Mouse (Mus musculus) kidney, postnatal 0 days (tissue): Measurements from ENCODE around the gene Adamts8. TPM values are rescaled to one million over a fixed set of nuclear protein-coding genes. Genes with fewer than 3 reads are reported as not detected.

ENCODE experiments used
- ATAC-seq: fragments of 200-750 bp; cut with Nextera tagmentation; replicated peaks from 2 replicates; pipeline ENCODE4 v1.8.0; 2017; ENCODE audit warnings: low read depth, moderate number of reproducible peaks, moderate TSS enrichment, moderate library complexity; ENCODE audit not compliant: low FRiP score
- DNase-seq: peaks from one replicate; pipeline ENCODE4 v3.0.0-alpha.2; 2016; ENCODE audit warnings: low spot score
- H3K27ac ChIP-seq: fragments of 300-500 bp; sonication (generic); 2 replicates; pipeline ENCODE4 v1.5.1; 2014; ENCODE audit warnings: mild to moderate bottlenecking
- H3K27me3 ChIP-seq: fragments of 300-500 bp; sonication (generic); 2 replicates; pipeline ENCODE4 v1.6.1; 2014; ENCODE audit warnings: low read length, mixed read lengths; ENCODE audit not compliant: insufficient read depth
- H3K36me3 ChIP-seq: fragments of 300-500 bp; sonication (generic); 2 replicates; pipeline ENCODE4 v1.6.1; 2014; ENCODE audit warnings: low read length, mixed read lengths; ENCODE audit not compliant: insufficient read depth
- H3K4me1 ChIP-seq: fragments of 300-500 bp; sonication (generic); replicated peaks from 2 replicates; pipeline ENCODE4 v1.6.1; 2014; ENCODE audit warnings: antibody characterized with exemption, low read length, mixed read lengths; ENCODE audit not compliant: insufficient read depth
- H3K4me2 ChIP-seq: fragments of 300-500 bp; sonication (generic); 2 replicates; pipeline ENCODE4 v1.6.1; 2014; ENCODE audit warnings: mild to moderate bottlenecking, low read length, moderate library complexity, mixed read lengths
- H3K4me3 ChIP-seq: fragments of 300-500 bp; sonication (generic); replicated peaks from 2 replicates; pipeline ENCODE4 v1.5.1; 2014; ENCODE audit warnings: low read depth, low read length
- H3K9ac ChIP-seq: fragments of 300-500 bp; sonication (generic); 2 replicates; pipeline ENCODE4 v1.6.1; 2014; ENCODE audit warnings: low read depth, low read length
- H3K9me3 ChIP-seq: fragments of 300-500 bp; sonication (generic); replicated peaks from 2 replicates; pipeline ENCODE4 v1.6.1; 2016; ENCODE audit warnings: low read length, inconsistent platforms, mixed read lengths
- CTCF ChIP-seq: IDR thresholded peaks from 2 replicates; pipeline ENCODE4 v1.5.1; 2016; ENCODE audit warnings: antibody characterized with exemption, low read depth, mild to moderate bottlenecking, moderate library complexity
- WGBS: fragments of 180-500 bp; shearing (Covaris S2); extraction: QIAGEN DNeasy Blood & Tissue Kit; methylation state at CpG from one replicate; pipeline ENCODE4 v1.1.7; 2014; 5-methylcytosine and 5-hydroxymethylcytosine counted together
- polyA plus RNA-seq: library from polyadenylated mRNA; unstranded; fragments of >200 nt; fragmentation: Nextera tagmentation; extraction: Ambion mirVana; gene quantifications from 2 replicates; pipeline ENCODE4 v1.2.1, GENCODE M21; 2015

Gene Adamts8
- polyA plus RNA-seq, 1 experiment from 2014 or later, result 0.66 TPM

DNA sequence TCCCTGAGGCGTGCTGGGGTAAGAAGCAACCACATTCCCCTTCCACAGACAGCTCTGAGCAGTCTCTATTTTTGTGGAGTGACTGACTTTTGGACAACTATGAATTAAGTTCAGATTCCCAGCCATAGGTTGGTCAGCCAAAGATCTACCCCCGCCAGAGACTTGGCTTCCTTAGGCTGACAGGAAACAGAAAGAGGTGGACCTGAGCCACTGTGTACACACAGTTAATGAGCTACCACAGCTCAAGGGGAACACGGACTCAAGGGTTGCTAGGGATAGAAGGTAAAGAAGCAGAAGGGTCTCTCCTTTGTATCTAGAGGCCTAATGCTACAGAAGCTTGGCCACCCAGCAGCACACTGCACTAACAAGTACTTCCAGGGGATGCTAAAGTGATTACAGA is 30.2 kb upstream of the Adamts8 start:
- Histone ChIP-seq H3K4me3 (no peak overlapping the region), H3K36me3 (no peaks in the 10 kb centered on the region), H3K27ac (peak overlapping the region; percentile 31; the same call in 1 of the 2 replicates), H3K27me3 (no peaks in the 10 kb centered on the region), H3K9ac (no peak overlapping the region), H3K9me3 (no peaks in the 10 kb centered on the region), H3K4me2 (no peak overlapping the region), H3K4me1 (0 out of 2 replicates have a peak, but pooled peaks cover 8% of the 10 kb centered on the region)
- ATAC-seq, result no peak
- TF ChIP-seq CTCF, result no peak
- 51% methylated on average over 3 of the region's 3 CpGs for WGBS
- no peak for DNase-seq

DNA sequence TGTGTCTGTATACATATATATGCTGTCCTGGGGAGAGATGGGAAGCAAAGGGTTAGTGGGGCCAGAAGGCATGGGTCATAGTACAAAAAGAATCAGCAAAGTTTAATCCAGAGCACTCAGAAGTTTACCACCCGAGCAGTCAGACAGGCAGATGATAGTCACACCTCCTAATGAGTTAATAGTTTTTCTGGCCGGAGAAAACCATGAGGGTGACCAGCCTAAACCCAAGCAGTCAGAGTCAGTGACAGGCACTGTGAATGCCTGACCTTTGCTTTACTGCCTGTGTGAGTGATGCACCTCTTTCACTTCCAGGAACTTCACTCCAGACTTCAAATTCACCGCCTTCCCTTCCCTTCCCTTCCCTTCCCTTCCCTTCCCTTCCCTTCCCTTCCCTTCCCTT is 28.9 kb upstream of the Adamts8 start:
- no peak overlapping the region for H3K4me2 ChIP-seq
- no peak for TF ChIP-seq CTCF
- peak; percentile 75 for ATAC-seq
- no peak overlapping the region for H3K4me3 ChIP-seq
- H3K9ac ChIP-seq, result no peak overlapping the region
- H3K9me3 ChIP-seq, result no peaks in the 10 kb centered on the region
- no peak overlapping the region for H3K27ac ChIP-seq
- DNase-seq, result peak; percentile 29
- peaks cover 9% of the 10 kb centered on the region; the same call in 1 of the 2 replicates for H3K4me1 ChIP-seq
- H3K36me3 ChIP-seq, result no peaks in the 10 kb centered on the region
- 59% methylated on average over 3 of the region's 3 CpGs for WGBS
- no peaks in the 10 kb centered on the region for H3K27me3 ChIP-seq

DNA sequence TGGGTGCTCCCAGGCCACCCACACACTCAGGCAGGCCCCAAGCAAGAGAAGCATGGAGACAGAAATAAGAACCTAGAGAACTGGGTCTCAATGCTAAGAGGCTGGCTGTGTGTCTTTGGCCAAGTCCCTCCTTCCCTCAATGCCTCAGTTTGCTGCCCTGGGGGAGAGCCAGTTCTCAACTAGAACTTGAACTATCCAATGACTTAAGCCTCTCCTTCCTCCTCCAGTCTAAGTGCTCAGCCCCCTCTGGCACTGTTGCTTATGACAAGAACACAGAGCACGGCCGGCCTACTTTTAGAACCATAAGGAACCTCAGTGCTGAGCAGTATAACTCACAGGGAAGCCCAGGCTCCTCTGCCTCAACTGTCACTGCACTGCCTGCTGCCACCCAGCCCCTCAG is 28.1 kb upstream of the Adamts8 start:
- WGBS, result 76% methylated on average over 2 of the region's 2 CpGs
- no peak for TF ChIP-seq CTCF
- no peaks in the 10 kb centered on the region for H3K9me3 ChIP-seq
- no peaks in the 10 kb centered on the region for H3K27me3 ChIP-seq
- no peaks in the 10 kb centered on the region for H3K36me3 ChIP-seq
- 0 out of 2 replicates have a peak overlapping the region, but pooled peaks have one; percentile 22 for H3K27ac ChIP-seq
- H3K4me2 ChIP-seq, result no peak overlapping the region
- peaks cover 15% of the 10 kb centered on the region for H3K4me1 ChIP-seq
- no peak overlapping the region for H3K9ac ChIP-seq
- ATAC-seq (no peak), DNase-seq (no peak)
- no peak overlapping the region for H3K4me3 ChIP-seq

DNA sequence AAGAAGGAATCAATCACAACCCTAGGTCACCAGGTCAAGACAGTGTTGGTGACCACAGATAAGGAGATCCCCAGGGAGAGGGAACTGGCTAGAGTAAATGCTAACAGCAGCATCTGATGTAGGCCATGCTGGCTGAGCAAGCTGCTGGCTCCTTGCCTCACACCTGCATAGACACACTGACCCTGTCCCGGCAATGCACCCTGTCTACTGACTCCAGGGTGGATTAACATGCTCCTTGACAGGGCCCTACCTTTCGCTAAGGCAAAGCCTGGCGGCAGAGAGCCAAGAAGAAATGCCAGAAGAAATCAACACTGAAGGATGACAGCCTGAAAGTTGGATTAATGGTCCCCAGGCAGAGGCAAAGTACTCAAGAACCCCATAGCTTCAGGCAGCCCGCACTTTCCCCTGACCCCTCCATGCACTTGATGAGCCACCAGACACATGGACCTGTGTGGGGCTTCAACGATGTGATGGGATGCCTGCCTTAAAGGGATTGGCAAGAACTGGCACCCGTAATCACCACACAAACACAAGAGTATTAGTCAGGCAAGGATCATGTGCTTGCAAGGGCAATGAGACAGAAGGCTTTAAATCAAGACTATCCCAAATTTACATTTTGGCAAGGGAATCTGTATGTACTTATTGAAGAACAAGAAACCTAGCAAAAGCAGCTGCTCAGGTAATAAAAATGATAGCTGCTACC is 25.9 kb upstream of the Adamts8 start:
- ATAC-seq, result no peak
- DNase-seq, result no peak
- Histone ChIP-seq H3K9ac (no peak overlapping the region), H3K4me2 (no peak overlapping the region), H3K27me3 (peaks cover 5% of the 10 kb centered on the region; the same call in 1 of the 2 replicates), H3K9me3 (no peaks in the 10 kb centered on the region), H3K4me1 (peaks cover 19% of the 10 kb centered on the region), H3K36me3 (no peaks in the 10 kb centered on the region), H3K27ac (peak overlapping the region; percentile 31; the same call in 1 of the 2 replicates), H3K4me3 (no peak overlapping the region)
- 76% methylated on average over 6 of the region's 6 CpGs for WGBS
- no peak for TF ChIP-seq CTCF

DNA sequence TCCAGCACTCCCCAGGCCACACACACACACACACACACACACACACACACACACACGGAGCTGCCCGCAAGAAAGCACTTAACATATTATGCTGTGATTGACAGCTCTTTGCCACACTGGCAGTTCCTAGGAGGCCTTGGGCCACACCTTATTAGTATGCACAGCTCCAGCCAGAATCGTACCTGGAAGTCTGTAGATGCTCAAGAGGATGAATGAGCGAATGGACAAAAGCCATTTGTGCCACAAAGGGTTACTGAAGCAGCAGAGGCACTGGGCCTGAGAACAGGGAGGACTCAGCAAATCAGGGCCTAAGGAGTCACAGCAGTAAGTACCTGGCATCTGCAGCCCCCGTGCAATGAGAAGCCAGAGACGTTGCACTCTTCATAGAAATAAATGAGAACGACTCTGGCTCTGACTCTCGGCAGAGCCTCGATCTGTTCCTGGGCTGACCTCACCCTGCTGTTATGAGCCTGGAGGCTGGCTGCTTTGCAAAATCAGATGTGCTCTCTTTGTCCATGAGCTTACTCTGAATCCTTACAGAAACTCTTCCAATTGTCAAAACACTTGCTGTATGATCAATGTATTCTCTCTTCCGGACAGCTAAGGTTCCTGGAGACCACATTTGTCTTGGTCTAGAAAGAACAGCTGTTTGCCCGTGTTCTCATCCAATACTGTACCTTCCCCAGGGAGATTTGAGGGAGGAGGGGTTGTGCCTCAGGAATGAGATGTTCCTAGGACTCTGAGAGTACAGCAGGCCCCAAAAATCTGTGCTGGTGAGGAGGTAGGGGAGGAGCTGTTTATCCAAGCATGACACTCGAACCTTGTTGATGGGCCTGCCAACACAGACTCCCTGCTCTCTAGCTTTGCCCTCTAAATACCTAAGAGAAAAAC is 23.7 kb upstream of the Adamts8 start:
- WGBS, result 37% methylated on average over 12 of the region's 12 CpGs
- Histone ChIP-seq H3K27ac (peak overlapping the region; percentile 8; the same call in 1 of the 2 replicates), H3K4me1 (peaks cover 13% of the 10 kb centered on the region), H3K36me3 (no peaks in the 10 kb centered on the region), H3K9ac (no peak overlapping the region), H3K27me3 (peaks cover 9% of the 10 kb centered on the region; the same call in 1 of the 2 replicates), H3K9me3 (no peaks in the 10 kb centered on the region), H3K4me3 (no peak overlapping the region), H3K4me2 (peak overlapping the region; percentile 86; the same call in 1 of the 2 replicates)
- no peak for TF ChIP-seq CTCF
- no peak for ATAC-seq
- DNase-seq, result peak; percentile 16

DNA sequence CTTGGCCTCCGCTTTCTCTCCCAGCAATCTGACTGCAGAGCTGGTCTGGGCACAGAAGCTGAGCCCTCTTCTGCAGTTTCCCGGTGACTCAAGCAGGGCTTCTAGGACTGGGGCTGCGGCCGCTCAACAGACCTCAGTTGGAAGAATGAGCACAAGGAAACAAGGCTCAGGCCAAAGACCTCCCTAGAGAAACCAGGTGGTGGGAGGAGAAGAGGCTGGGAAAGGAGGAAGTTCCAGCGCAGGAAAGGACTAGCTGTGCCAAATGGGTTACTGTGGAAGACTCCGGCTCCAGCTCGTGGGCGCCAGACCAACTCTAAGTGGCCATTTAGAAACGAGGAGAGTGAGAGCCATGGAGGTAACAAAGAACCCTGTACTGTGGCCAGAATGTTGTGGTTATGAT is 22.7 kb upstream of the Adamts8 start:
- Histone ChIP-seq H3K4me1 (peaks cover 13% of the 10 kb centered on the region), H3K36me3 (no peaks in the 10 kb centered on the region), H3K27me3 (peaks cover 9% of the 10 kb centered on the region; the same call in 1 of the 2 replicates), H3K4me3 (no peak overlapping the region), H3K4me2 (peak overlapping the region; percentile 86; the same call in 1 of the 2 replicates), H3K9ac (no peak overlapping the region), H3K27ac (peak overlapping the region; percentile 8; the same call in 1 of the 2 replicates), H3K9me3 (no peaks in the 10 kb centered on the region)
- WGBS, result 70% methylated on average over 9 of the region's 9 CpGs
- DNase-seq, result no peak
- TF ChIP-seq CTCF, result no peak
- no peak for ATAC-seq
